Mouse (Mus musculus): ENCODE results near the gene Mapt.
A peak's percentile ranks its signal among the peaks of the same experiment; 100 is the strongest.

Gene Mapt

DNA sequence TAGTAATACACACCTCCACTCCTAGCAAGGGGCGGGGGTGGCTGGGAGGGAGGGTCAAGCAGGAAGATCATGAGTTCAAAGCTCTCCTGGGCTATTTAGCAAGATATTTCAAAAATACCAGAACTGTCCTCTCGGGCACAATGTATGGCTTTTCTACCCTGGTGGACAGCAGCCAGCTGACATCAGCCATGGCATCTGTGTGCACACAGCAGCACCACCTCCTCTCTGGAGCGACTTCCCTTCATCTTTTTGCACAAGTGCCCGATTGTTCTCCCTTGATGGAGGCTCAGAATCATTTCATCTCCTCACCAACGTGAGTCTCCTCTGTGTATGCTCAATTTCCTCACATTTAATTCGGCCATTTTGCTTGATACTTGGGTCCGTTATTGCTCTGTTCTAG, 44.6 kb downstream of the Mapt start:
- DNase-seq (ENCODE audit: low spot score in 2 of 2) = no peak

DNA sequence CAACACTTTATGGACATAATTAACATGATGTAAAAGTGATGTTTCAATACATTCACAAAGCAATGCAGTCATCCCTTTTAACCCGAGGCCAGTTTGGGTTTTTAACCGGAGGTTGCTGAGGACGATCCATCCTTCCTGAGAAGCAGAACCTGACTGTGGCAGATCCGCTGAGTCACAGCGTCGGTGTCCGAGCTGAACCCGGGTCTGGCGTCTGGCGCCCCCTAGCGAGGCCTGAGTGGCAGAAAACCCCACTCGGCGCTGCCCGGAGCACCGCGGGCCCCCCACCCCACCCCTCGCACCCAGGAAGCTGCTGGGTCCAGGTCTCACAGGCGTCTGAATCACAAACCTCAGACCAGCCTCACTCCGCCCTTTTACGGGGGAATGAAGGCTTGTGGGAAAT, 47.0 kb downstream of the Mapt start:
- no peak for DNase-seq (ENCODE audit: low spot score in 2 of 2)

DNA sequence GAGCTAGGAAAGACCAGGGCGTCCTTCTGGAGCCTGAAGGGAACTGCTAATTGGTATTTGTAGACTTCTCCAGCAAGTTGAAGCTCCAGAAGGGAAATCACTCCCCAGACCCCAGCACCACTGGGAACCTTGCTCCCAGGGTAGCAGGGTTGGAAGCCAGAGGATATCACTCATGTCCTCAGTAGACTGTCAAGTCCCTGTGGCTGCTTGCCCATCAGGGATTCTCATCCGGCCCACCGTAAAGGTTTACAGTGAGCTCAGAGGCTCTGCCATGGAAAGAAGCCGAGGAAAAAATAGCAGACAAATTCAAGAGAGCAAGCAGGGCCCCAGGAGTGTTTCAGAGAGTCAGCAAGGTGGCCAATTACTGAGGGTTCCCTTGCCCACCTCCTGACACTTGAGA, 47.9 kb downstream of the Mapt start:
- DNase-seq (ENCODE audit: low spot score in 2 of 2) = no peak

DNA sequence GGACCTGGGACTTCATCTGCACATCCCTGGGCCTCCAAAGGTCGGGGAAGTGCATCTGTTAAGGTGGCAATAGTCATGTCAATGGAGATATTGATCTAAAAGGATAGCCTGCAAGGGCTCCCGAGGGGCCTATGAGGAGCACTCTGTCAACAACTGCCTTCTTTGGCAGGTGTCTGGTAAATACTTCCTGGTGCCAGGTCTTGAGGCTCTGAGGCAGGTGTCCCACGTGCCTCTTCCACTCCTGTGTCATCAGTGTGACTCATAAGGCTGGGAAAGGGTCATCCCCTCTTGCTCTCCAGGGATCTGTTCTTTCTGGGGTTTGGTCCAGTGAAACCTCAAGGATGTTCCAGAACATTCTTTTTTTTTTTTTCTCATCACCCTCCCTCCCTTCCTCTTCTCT, 48.3 kb downstream of the Mapt start:
- no peak for DNase-seq (ENCODE audit: low spot score in 2 of 2)

DNA sequence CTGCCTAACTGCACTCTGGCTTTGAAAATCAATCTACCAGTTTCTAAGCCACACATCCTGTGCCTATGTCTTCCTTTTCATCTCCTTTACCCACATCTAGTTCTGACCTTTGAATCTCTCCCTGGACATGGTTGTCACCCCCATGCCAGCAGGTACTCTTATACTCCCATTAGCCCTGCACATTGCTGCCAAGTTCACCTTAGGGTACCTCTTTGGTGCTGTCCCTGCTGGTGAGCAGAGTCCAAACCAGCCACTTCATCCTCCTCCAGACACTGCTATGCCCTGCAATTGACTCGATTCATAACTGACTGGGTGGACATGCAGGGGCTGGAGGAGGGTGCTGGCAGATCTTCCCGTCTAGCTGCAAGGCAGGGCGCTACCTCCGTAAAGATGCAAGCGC, 50.3 kb downstream of the Mapt start:
- DNase-seq (ENCODE audit: low spot score in 2 of 2) = no peak

DNA sequence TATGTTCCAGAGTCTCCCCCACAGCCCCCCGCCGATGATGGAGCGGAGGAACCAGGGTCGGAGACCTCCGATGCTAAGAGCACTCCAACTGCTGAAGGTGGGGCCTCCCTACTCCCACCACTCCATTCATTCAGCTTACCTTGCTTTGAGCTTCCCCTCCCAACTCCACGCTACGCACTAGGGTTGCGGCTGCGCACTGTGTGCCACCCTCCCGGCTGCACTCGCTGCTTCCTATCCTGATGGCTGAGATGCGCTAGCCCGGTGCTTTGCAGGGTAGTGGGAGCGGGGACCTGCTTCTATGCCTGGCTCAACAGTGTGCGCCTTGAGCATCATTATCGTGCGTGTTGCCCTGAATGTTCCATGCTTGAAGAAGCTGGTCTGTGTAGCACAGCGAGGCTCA, 55.9 kb downstream of the Mapt start:
- DNase-seq (ENCODE audit: low spot score in 2 of 2) = no peak

DNA sequence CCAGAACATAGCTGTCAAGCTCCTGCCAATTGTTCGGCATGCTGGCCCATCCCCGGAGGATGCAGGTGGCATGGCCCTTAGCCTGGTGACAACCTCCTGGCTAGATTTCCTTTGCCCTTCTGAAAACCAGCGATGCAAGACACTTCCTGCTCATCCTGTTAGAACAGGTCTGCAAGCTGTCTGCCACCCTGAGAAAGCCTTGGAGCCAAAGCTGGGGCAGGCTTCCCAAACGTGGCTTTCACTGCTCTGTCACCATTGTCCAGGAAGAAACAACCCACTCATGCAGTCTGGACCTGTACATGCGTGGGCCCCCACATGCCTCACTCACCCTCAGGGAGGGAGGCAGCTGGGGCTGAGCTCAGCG, 57.6 kb downstream of the Mapt start:
- DNase-seq (ENCODE audit: low spot score in 2 of 2) = no peak

DNA sequence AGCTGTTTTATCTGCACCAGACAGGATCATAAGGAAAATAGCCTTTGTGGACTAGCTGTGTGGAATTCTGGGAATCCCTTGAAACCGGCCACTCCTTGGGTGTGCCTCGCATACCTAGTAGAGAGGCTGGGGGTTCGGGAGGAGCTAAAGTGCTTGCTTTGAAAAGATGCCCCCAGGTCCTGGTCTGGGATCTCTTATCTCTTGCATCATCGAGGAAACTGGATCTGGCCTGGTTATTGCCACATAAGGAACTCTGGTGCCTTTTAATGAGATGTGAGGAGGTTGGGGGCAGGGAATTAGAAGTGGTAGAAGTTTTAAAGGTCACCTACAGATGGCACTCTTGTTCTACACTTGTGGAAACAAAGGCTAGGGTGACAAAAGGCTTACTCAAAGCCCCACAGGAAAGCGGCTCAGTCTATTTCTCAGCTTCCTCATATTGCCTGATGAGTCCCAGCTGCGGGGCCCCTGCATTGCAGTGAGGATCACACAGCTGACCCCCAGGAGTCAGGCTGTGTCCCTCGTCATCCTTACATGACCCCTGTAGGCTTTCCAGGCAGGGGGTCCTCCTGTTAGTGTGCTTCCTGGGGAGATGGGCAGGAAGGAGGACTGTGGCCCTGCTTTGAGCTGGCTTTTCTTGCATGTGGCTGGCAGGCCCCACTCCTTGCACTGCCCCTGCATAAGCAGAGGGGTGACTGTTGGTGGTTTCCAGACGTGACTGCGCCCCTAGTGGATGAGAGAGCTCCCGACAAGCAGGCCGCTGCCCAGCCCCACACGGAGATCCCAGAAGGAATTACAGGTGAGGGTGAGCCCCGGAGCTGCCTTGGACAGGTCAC, 58.2 kb downstream of the Mapt start:
- DNase-seq (ENCODE audit: low spot score in 2 of 2) = peak in 1 of 2 experiments; percentile 70

DNA sequence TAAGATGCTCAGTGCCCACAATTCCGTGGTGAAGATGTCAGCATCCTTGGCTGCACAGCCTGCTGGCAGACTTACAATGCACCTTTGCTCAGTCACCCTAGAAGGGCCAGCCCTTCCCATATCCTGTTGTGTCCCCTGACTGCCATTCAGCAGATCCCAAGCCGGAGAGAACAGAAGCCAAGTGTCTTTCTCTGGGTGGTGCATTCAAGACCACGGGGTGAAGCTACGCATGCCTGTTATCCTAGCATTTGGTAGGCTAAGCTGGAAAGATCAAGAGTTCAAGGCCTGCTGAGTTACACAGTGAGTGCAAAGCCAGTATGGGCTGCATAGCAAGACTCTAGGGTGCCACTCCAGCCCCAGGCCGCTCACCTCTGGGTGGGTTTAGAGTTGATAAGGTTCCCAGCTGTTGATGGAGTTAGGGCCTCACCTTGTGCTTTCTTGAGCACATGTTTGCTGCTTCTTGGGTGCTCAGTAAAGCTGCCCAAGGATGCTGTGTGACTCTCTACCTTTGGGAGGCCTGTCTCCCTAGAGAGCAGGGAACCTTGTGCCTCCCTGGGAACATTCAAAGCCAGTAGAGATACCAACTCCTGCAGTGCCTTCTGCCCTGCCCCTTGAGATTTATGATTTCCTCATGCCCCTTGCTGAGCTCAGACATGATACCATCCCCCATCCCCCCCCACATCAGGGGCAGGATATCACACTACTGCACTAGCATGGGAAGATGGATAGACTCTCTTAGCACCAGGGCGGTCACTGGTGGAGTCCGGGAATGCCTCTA, 61.4 kb downstream of the Mapt start:
- DNase-seq (ENCODE audit: low spot score in 2 of 2) = no peak

DNA sequence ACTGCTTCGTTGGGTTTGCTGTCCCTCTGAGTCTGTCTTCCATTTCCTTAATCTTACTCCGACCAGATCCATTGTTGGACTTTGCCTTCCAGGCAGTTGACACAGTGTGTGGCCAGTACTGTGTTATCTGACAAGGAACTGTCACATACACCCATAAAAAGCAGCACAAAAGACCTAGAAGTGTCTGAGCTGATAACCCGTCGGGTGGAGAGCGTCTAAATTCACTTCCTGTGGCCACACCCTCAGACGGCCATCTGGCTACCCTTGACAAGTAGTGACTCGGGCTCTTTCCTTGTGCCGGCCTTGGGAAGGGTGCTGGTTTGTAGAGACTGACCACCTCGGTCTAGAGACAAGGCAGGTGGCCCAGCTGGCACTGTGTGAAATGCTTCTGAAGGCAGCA, 62.1 kb downstream of the Mapt start:
- DNase-seq (ENCODE audit: low spot score in 2 of 2) = no peak

DNA sequence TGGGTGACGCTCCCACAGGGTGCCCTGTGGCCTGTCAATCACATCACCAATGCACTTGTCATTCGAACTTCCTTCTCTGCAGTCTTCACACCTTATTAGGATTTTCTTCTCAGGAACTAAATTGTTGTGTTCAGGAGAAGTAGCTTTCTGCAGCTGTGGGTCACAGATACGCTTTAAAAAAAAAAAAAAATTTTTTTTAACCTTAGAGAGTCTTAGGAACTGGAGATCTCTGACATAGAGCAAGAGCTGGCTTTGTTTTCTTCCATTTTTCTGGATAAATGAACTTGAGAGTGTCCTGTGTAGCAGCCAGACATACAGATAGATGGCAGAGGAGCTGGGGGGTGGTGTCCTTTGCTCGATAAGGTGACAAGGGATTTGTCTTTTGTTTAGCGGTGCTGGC, 64.0 kb downstream of the Mapt start:
- no peak for DNase-seq (ENCODE audit: low spot score in 2 of 2)

DNA sequence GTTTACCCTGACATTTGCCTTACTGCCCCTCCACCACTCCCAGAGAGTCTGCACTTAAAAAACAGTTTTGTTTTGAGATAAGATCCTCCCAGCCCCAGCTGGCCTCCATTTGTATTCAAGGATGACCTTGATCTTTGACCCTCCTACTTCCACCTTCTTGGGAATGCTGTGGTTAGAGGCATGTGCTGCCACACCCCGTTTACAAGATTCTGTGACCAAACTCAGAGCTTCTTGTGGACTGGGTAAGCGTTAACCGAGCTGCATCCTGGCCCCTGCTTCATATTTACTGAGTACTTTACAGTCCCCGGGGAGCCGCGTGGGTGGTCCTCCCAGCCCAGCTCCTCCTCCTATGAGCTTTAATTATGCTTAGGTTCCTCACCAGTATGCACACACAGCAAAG, 64.5 kb downstream of the Mapt start:
- no peak for DNase-seq (ENCODE audit: low spot score in 2 of 2)

DNA sequence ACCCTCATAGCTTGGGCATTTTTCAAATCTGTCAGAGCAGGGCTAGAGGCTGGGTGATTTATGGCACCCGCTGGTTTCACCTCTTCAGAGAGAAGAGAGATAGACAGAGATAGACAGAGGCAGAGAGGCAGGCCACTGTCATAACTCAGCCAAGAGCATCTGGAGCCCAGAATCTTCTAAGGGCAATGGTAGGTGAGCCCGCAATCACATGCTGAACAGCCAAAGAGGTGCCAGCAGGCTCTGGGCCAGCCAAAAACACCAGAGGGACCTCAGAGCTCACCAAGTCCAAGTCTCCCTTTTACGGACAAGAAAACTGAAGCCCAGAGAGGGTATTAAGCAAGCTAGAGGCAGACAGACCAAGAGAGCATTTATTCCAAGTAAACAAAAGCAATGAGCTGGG, 66.5 kb downstream of the Mapt start:
- no peak for DNase-seq (ENCODE audit: low spot score in 2 of 2)

DNA sequence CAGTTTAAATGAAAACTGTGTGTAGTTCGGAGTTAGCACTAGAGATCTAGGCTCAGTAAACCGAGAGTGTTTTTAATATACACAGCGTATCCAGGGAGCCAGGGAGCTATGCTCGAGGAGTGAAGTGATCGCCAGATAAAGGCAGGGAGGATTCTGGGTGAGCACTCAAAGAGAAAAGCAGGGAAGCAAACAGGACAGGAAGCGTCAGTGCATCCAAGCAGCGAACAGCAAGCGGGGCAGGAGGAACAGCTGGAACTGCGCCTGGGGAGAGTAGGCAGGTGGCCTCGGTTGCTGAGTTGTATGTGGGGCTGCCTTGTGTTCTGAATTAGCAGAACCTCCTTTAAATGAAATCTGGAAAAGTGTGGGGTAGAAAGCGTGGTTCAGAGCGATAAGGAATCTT, 71.4 kb downstream of the Mapt start:
- DNase-seq (ENCODE audit: low spot score in 2 of 2) = no peak

DNA sequence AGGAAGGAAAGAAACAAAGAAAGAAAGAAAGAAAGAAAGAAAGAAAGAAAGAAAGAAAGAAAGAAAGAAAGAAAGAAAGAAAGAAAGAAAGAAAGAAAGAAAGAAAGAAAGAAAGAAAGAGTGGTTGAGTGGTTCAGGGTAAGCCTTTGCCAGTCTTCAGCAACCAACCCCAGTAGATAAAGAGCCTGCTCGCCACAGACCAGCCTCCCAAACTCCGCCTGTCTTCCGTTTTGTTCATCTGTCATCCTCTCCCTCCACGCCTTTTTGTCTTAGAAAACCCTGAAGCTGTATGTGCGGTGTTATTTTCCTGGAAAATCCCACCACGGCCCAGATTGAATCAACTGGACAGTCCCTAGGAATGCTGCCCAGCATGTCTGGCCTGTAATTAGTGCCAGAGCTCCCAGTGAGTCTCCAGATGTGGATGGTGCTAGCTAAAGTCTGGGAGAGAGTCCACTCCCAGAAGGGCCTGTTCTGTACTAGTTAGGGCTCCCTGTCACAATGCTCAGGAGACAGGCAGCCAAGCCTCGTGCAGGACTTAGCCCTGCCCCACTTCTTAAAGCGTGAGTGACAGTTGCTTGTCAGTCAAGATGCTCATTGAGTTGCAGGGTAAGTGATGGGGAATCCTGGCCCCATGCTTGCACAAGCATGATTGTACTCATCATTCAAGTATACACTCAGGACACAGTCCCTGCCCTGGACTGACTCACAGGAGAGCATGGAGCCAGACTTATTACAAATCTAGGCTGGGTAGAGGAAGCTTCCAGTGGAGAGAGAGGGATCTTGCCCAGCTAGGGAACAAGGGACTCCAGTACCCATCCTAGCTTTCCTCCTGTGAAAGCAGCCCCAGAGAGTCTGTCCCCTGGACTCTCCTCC, 72.1 kb downstream of the Mapt start:
- no peak for DNase-seq (ENCODE audit: low spot score in 2 of 2)

DNA sequence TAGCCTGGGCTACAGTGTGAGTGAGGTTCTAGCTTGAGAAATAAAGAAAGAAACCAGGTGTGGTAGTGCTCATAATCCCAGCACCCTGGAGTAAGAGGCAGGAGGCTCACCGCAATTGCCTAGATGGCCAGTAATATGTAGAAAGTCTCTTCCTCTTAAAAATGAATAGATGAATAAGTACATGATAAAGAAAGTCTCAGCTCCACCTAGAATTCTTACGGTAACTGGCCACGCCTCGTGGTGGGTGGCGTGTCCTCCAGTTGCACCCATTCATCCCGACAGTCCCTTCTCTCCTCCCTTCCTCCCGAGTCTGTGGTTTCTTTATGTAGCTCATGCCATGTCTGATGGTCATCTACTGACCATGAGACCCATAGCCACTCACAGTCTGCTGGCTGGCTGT, 74.5 kb downstream of the Mapt start:
- no peak for DNase-seq (ENCODE audit: low spot score in 2 of 2)

DNA sequence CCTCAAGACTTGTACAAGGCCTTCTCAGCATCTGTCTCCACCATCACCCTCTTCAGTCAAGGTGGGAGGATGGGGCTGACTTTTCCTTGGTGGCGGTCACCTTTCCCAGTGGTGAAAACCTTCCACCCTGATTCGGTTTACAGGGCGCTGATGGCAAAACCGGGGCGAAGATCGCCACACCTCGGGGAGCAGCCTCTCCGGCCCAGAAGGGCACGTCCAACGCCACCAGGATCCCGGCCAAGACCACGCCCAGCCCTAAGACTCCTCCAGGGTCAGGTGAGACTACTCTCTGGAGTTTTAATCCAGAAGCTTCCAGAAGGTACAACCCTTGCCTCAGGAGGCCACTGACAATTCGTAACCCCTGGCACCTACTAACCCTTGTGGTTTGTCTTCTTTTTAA, 75.3 kb downstream of the Mapt start:
- no peak for DNase-seq (ENCODE audit: low spot score in 2 of 2)

DNA sequence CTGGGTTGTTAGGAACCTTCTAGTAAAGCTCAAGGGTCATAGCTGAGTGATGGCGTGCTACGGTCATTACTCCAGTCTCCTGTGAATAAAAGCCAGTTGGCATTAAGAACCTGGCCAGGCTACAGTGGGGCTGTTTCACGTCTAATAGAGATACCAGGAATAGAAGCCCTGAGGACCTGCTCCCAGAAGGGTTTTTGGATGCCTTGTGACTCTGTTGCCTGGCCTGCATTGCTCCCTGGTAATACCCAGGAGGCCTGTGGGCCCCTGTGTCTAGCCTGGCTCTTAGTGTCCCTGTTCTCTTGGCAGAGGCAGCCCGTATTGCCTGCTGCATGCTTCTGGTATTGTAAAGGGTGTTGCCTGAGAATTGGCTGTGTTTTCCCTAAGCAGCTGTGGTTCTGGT, 75.9 kb downstream of the Mapt start:
- no peak for DNase-seq (ENCODE audit: low spot score in 2 of 2)

DNA sequence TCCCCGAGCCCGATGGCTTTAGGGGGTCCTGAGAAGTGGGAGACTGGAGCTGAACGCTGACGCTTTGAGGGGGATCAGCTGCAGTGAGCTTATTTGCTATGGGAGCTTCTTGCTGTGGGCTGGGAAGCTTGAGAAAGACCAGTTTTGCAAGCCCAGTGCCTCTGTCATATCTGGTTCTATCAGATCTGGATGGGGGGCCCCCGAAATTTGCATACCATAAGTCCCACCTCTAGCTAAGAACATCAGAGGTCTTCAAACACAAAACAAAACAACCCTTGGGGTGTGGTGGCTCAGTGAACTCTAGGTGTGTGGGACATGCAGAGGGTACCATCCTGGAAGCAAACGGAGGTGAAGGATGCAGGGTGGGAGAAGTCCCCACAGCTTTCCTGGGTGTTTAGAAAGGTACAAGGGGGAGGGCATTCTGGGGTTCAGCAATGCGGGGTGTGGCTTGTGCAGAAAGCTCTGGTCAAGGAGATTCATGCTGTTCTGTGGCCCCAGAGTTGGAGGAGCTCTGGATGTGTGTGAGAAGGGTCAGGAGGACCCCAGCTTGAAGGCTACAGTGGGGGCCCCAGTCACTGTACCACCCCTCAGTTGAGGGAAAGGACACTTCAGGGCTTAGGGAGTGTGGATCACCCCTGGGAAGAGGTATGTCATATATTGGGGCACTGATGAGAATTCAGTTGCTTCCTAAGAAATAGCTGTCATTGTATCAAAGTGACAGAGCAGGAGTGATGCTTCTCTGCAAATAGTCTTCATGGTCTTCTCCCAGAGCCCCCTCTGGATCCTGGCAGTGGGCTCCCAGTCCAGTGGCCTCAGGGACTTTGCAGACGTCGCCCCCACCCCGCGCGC, 78.4 kb downstream of the Mapt start:
- no peak for DNase-seq (ENCODE audit: low spot score in 2 of 2)

DNA sequence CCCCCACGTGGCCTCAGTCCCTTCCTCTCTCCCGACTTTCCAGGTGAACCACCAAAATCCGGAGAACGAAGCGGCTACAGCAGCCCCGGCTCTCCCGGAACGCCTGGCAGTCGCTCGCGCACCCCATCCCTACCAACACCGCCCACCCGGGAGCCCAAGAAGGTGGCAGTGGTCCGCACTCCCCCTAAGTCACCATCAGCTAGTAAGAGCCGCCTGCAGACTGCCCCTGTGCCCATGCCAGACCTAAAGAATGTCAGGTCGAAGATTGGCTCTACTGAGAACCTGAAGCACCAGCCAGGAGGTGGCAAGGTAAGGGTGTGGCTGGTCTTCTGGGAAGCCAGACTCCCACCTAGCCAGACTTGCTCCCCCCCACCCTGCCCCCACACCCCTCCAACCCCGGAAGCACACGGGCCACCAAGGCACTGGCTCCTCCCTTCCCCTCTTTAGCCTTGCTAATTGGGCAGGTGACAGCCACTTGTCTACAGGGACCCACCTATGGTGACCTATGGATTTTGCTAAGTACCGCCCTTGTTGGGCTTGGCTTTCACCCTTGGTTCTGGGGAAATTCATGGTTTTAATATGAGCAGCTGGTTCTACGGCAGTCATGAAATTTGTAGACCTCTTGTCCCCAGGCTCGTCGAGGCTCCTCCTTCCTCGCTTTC, 79.2 kb downstream of the Mapt start:
- no peak for DNase-seq (ENCODE audit: low spot score in 2 of 2)

DNA sequence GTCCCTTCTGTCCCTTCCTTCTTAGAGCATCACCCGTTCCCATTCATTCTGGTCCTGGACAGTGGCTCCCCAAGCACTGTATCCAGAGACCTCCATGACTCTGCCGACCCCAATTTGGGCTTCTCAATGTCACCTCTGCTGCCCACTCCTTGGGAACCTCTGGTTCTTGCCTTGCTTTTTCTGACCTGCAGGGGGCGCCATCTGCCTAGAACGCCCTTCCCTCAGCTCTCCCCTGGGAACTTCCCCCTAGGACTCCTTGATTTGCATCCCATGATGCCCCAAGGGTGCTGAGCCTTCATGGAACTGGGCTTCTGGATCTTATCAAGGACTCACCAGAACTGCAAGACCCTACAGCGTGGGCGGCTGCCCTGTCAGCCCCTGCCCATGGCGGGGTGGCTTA, 80.5 kb downstream of the Mapt start:
- no peak for DNase-seq (ENCODE audit: low spot score in 2 of 2)

Data from urinary bladder, postnatal 4 days (tissue).